Mouse (Mus musculus) thymus, postnatal 25 days (tissue): ENCODE measurements around the gene Olfr190.
"Not testable (repeated sequence)": the region's sequence is repeated elsewhere in the genome, so short reads cannot be mapped to it uniquely, and the experiment has no call there.

Source experiments
- DNase-seq: peaks from one replicate; pipeline ENCODE4 v3.0.0; 2022

Olfr190 gene

DNA sequence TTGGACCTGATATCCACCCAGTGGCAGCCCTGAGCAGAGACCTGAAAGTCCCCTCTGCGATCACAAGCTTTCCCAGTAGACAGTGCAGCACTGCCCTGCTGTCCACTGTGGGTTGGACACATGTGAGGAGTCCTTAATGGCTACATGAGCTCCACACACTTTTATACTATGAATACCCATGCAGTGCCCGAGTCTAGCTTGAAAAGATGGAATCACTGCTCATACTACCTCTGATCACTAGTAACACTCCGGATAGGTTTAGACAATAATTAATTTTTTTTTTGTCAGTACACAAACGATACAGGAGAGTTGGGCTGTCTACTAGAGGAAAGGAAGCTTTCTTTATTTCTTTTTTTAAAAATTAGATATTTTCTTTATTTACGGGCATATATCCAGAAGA is at the start of gene Olfr190:
Gene Olfr190 (minus strand): TSS at position 101 of the 400 bp plus-strand sequence.
- no peak for DNase-seq

GRCm38 (mm10) chr16:59120969-59121368 is 43.2 kb upstream of the Olfr190 start, which contains the start of gene Olfr194:
Olfr194 (minus strand) TSS chr16:59121069.
- no peak for DNase-seq

GRCm38 (mm10) chr16:59111781-59112180 is 34.0 kb upstream of the Olfr190 start, which contains the start of gene Olfr193:
Olfr193 (minus strand) TSS chr16:59111881.
- no peak for DNase-seq

DNA sequence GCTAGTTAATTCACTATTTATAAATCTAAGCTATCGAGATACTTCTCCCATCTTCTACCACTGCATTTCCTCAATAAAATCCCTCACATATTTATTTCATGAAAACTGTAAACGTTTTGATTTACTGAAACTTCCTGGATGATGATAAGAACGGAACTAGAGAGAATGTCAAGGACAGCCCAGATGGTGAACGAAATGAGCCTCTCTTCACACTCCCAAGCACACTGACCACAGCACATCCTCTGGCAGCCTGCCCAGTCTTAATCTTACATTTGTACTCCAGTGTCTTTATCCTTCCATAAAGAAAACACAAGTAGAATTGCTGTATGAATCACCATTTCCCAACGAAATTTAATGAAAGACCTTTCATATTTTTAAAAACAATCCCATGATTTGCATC is 30.7 kb upstream of the Olfr190 start:
- DNase-seq = not testable (repeated sequence)

- no peak for DNase-seq
Observed at GRCm38 (mm10) chr16:59105312-59105711, 27.5 kb upstream of the Olfr190 start.

- not testable (repeated sequence) for DNase-seq
Observed at GRCm38 (mm10) chr16:59089722-59090121, 11.9 kb upstream of the Olfr190 start, which contains the start of gene Olfr191. Olfr191 (minus strand) TSS chr16:59089822.

DNA sequence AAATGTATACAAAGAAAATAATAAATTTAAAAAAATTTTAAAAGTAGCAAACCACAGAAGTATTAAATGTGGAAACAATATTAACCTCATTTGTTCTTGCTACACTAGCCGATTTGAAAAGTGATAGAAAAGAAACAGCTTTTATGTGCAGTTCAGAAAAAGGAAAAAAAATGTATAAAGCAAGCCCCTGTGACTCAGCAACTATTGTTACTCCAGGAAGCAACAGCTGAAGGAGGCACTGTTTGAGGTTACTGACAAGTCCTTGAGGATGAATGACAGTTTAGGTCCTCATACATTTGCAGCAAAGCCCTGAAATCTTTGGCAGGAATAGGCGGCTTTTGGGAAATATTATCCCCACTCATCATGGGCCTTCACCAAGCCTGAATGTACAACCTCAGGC is 3.3 kb upstream of the Olfr190 start:
- DNase-seq = not testable (repeated sequence)

- DNase-seq = no peak
Observed at GRCm38 (mm10) chr16:59073520-59073919, 4.3 kb downstream of the Olfr190 start.

GRCm38 (mm10) chr16:59071755-59072154 is 6.0 kb downstream of the Olfr190 start:
- DNase-seq = no peak

GRCm38 (mm10) chr16:59062411-59062810 is 15.4 kb downstream of the Olfr190 start:
- not testable (repeated sequence) for DNase-seq

DNA sequence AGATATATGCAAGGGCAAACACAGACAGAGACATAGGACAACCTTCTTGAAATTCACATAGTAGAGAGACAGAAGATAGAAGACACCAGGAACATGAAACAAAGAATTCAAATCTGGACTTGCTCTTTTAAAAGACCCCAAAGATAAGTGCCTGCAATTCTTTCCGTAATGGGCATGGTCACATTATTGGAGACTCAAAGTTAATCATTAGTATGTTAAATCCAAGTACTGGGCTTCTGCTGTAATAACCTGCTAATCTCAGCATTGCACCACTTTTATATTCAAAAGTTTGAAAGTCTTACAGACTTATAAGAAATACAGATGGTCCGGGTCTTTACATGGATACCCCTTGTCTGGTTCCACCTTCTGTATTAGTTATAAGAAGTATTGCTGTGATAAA is 28.5 kb downstream of the Olfr190 start:
- not testable (repeated sequence) for DNase-seq

- DNase-seq = no peak
Observed at GRCm38 (mm10) chr16:59048860-59049259, 28.9 kb downstream of the Olfr190 start.

DNA sequence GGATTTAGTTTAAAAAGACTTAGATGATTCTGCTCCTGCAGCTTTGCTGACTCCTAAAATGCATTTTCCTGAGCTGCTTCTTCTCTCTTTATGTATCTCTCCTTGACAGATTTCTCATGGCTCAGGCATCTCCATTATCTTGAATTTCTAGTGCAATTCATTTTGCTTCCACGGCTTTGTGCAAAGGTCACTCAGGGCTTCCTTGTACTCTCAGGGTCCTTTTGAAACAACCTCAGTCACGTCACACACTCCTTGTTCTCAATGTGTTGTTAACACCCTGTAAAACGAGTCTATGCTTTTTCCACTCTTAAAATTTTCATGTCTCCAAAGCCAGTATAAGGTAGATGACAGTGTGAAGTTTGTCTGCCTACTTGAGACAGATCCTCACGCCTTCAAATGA is 30.2 kb downstream of the Olfr190 start:
- DNase-seq = no peak

GRCm38 (mm10) chr16:59045835-59046234 is 32.0 kb downstream of the Olfr190 start:
- DNase-seq = no peak

- no peak for DNase-seq
Observed at GRCm38 (mm10) chr16:59039710-59040109, 38.1 kb downstream of the Olfr190 start, which contains the start of gene Olfr187. Olfr187 (minus strand) TSS chr16:59039767.

GRCm38 (mm10) chr16:59030191-59030590 is 47.6 kb downstream of the Olfr190 start, which contains the start of gene Olfr186:
Olfr186 (minus strand) TSS chr16:59030291.
- DNase-seq = no peak
